8 mouse cellular contexts compared by ENCODE assay signal in the genomic region with DNA sequence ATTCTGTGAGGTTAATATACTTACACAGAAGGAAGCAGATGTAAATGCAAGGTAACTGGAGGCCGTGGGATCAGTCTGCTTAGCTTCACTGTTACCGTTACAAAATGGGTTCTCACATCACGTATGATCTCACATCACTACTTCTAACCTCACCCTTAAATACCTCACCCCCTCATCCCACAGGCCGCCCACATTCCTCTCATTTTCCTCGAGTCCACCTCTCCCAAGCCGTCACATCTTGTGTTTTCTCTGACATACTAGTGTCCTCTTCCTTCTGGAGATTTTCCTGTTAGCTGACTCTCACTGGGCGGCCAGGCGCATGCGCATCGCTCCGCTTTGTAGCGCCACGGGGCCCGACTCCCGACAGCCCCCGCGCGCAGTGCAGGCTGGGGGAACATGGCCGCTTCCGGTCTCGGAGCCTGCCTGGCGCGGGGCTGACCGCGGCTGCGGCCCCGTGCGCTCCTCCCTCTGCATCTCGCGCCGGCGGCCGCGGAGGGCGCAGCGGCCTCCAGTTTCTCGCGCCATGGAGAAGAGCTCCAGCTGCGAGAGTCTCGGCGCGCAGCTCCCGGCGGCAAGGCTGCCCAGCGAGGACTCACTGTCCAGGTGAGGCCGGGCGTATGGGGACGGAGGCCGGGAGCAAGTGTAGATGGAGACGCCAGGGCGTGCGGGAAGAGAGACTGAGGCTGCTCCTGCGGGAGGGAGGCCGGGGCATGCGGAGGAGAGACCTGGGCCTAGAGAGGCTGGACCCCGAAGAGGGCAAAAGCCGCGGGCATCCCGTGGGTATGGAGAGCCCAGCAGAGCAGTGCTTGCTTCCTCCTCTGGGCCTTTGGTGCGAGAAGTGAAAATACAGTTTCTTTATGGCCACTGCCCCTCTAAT. TPM values are rescaled to one million over a fixed set of nuclear protein-coding genes. Genes with fewer than 3 reads are reported as not detected.
DNase-seq lines count a peak whose midpoint lies in the region; ATAC-seq and TF ChIP-seq lines count a peak whose summit lies in the region.

No protein-coding gene starts in this region.

- TF ChIP-seq CTCF in liver, embryonic 14.5 days (IDR thresholded peaks at IDR 0.05; ENCODE audit: low read depth) = no peak
- peak; percentile 16; the same call in 1 of the 2 replicates for TF ChIP-seq CTCF in stomach, postnatal 0 days (IDR thresholded peaks at IDR 0.05; ENCODE audit: low read depth)

- H3K4me3 ChIP-seq in brown adipose tissue, adult 24 weeks (ENCODE audit: insufficient read depth, low read depth, low read length) = peak overlapping the region; percentile 98
- peak overlapping the region; percentile 78 for H3K4me3 ChIP-seq in heart, embryonic 15.5 days
- peak overlapping the region; percentile 81 to 97 for H3K4me3 ChIP-seq in liver, embryonic 14.5 days (ENCODE audit: insufficient read depth in 1 of 2, low read depth in 2 of 2, low read length in 2 of 2)
- H3K4me3 ChIP-seq in neural tube, embryonic 11.5 days (ENCODE audit: low read depth, low read length) = peak overlapping the region; percentile 97
- H3K4me3 ChIP-seq in stomach, postnatal 0 days (ENCODE audit: low read depth, low read length) = peak overlapping the region; percentile 95

- peak overlapping the region; percentile 97 for H3K27ac ChIP-seq in brown adipose tissue, adult 24 weeks (replicated peaks; ENCODE audit: low read depth, low read length)
- peak overlapping the region; percentile 95 for H3K27ac ChIP-seq in heart, embryonic 15.5 days
- H3K27ac ChIP-seq in liver, embryonic 14.5 days = peak overlapping the region; percentile 82
- peak overlapping the region; percentile 92 for H3K27ac ChIP-seq in neural tube, embryonic 11.5 days (ENCODE audit: low read depth, low read length)
- peak overlapping the region; percentile 97 for H3K27ac ChIP-seq in stomach, postnatal 0 days (replicated peaks)

- TF ChIP-seq EP300 in liver, embryonic 14.5 days (IDR thresholded peaks at IDR 0.05; ENCODE audit: low read depth) = no peak
- no peak for TF ChIP-seq EP300 in stomach, postnatal 0 days (optimal IDR thresholded peaks at IDR 0.05)

- H3K4me1 ChIP-seq in brown adipose tissue, adult 24 weeks (ENCODE audit: control insufficient read depth, insufficient read depth, insufficient read length, low read length) = peaks cover 5% of the 10 kb centered on the region
- peaks cover 17% of the 10 kb centered on the region for H3K4me1 ChIP-seq in heart, embryonic 15.5 days (replicated peaks)
- H3K4me1 ChIP-seq in liver, embryonic 14.5 days (replicated peaks; ENCODE audit: control insufficient read depth in 2 of 2, insufficient read depth in 2 of 2, low read length in 1 of 2) = peaks cover 6 to 7% of the 10 kb centered on the region in 2 experiments
- H3K4me1 ChIP-seq in neural tube, embryonic 11.5 days (ENCODE audit: control insufficient read depth, insufficient read depth, low read length) = peaks cover 4% of the 10 kb centered on the region
- no peaks in the 10 kb centered on the region for H3K4me1 ChIP-seq in stomach, postnatal 0 days (replicated peaks; ENCODE audit: control insufficient read depth, insufficient read depth)

- H3K36me3 ChIP-seq in heart, embryonic 15.5 days = no peaks in the 10 kb centered on the region
- no peaks in the 10 kb centered on the region for H3K36me3 ChIP-seq in liver, embryonic 14.5 days (replicated peaks; ENCODE audit: control insufficient read depth, insufficient read depth, low read depth)
- no peaks in the 10 kb centered on the region for H3K36me3 ChIP-seq in neural tube, embryonic 11.5 days (ENCODE audit: control insufficient read depth, insufficient read depth, low read length)
- H3K36me3 ChIP-seq in stomach, postnatal 0 days (ENCODE audit: control insufficient read depth, insufficient read depth, low read length) = no peaks in the 10 kb centered on the region

- no peaks in the 10 kb centered on the region for H3K9me3 ChIP-seq in heart, embryonic 15.5 days (replicated peaks)
- no peaks in the 10 kb centered on the region for H3K9me3 ChIP-seq in liver, embryonic 14.5 days (ENCODE audit: control insufficient read depth, low read length)
- H3K9me3 ChIP-seq in neural tube, embryonic 11.5 days (ENCODE audit: control insufficient read depth, low read length) = no peaks in the 10 kb centered on the region
- H3K9me3 ChIP-seq in stomach, postnatal 0 days (ENCODE audit: control insufficient read depth, low read length) = no peaks in the 10 kb centered on the region

- peak; percentile 99 for ATAC-seq in heart, embryonic 15.5 days (replicated peaks; ENCODE audit: insufficient number of reproducible peaks, insufficient read depth, low FRiP score, low read depth)
- peak; percentile 98 for ATAC-seq in liver, embryonic 14.5 days (ENCODE audit: insufficient read depth)
- peak; percentile 98 for ATAC-seq in neural tube, embryonic 11.5 days (ENCODE audit: insufficient read depth, low FRiP score, low TSS enrichment)
- peak; percentile 99 for ATAC-seq in stomach, postnatal 0 days (ENCODE audit: low FRiP score, low TSS enrichment)

- under 1% methylated on average over 60 of the region's 60 CpGs for WGBS in heart, embryonic 15.5 days
- 1% methylated on average over 60 of the region's 60 CpGs for WGBS in liver, embryonic 14.5 days (ENCODE audit: insufficient replicate concordance)
- 2% methylated on average over 60 of the region's 60 CpGs for WGBS in neural tube, embryonic 11.5 days
- under 1% methylated on average over 53 of the region's 60 CpGs for WGBS in stomach, postnatal 0 days

- DNase-seq in CD4-positive, CD25-positive, alpha-beta regulatory T cell, adult 2 months (ENCODE audit: low read depth, low spot score) = peak; percentile 97
- DNase-seq in fibroblast of lung, adult 2 months (ENCODE audit: low read depth) = peak; percentile 82
- DNase-seq in kidney, postnatal 25 days = peak; percentile 97 to 98
- DNase-seq in liver, embryonic 14.5 days (ENCODE audit: low read depth in 3 of 3, low spot score in 3 of 3) = peak; percentile 83 to 87 (median 86)
- DNase-seq in neural tube, embryonic 11.5 days (ENCODE audit: low spot score) = peak; percentile 96
- peak; percentile 95 for DNase-seq in stomach, postnatal 0 days (ENCODE audit: low spot score)

- peak overlapping the region; percentile 88 for H3K9ac ChIP-seq in heart, embryonic 15.5 days
- H3K9ac ChIP-seq in liver, embryonic 14.5 days (replicated peaks) = peak overlapping the region; percentile 96
- H3K9ac ChIP-seq in neural tube, embryonic 11.5 days (ENCODE audit: low read length) = peak overlapping the region; percentile 99
- H3K9ac ChIP-seq in stomach, postnatal 0 days (ENCODE audit: low read length) = peak overlapping the region; percentile 97

- H3K4me2 ChIP-seq in heart, embryonic 15.5 days = peak overlapping the region; percentile 64
- H3K4me2 ChIP-seq in liver, embryonic 14.5 days (ENCODE audit: low read depth) = peak overlapping the region; percentile 79
- H3K4me2 ChIP-seq in neural tube, embryonic 11.5 days (ENCODE audit: low read depth) = peak overlapping the region; percentile 53
- peak overlapping the region; percentile 70 for H3K4me2 ChIP-seq in stomach, postnatal 0 days (replicated peaks; ENCODE audit: low read depth)

- no peaks in the 10 kb centered on the region for H3K27me3 ChIP-seq in heart, embryonic 15.5 days
- no peaks in the 10 kb centered on the region for H3K27me3 ChIP-seq in liver, embryonic 14.5 days (ENCODE audit: control insufficient read depth, insufficient read depth, low read length)
- H3K27me3 ChIP-seq in neural tube, embryonic 11.5 days (ENCODE audit: control insufficient read depth, insufficient read depth, low read length) = no peaks in the 10 kb centered on the region
- H3K27me3 ChIP-seq in stomach, postnatal 0 days (ENCODE audit: control insufficient read depth, insufficient read depth, low read length) = no peaks in the 10 kb centered on the region

RNA-seq across cellular contexts. Expression of gene Mtmr2, which starts 0.8 kb away (rescaled TPM):
- polyA plus RNA-seq in brown adipose tissue, adult 24 weeks (2012; ENCODE audit: insufficient read depth, insufficient read length, missing spikeins) = 38.9 and 42.2 TPM in 2 replicates
- 42.7 and 49.0 TPM in 2 replicates for polyA plus RNA-seq in heart, embryonic 15.5 days (2015; fragmentation: Nextera tagmentation; extraction: Ambion mirVana)
- polyA plus RNA-seq in liver, embryonic 14.5 days (2012; rRNA removed) = 5.5 and 5.9 TPM in 2 replicates
- polyA plus RNA-seq in liver, embryonic 14.5 days (2014; fragmentation: Nextera tagmentation; extraction: Ambion mirVana) = 18.1 and 18.6 TPM in 2 replicates
- 82.7 and 85.2 TPM in 2 replicates for polyA plus RNA-seq in neural tube, embryonic 11.5 days (2014; fragmentation: Nextera tagmentation; extraction: Ambion mirVana)
- polyA plus RNA-seq in stomach, postnatal 0 days (2015; fragmentation: Nextera tagmentation; extraction: Ambion mirVana) = 39.5 TPM in 2 replicates

Comparison
In these comparisons a context has a peak if more than half of its experiments do, and no peak if none do; other contexts are left out.
1. Peak in every context shown above with its lines: DNase-seq, ATAC-seq, H3K4me3 ChIP-seq and H3K27ac ChIP-seq.